Mouse (Mus musculus) liver, embryonic 16.5 days (tissue): Measurements from ENCODE around the gene Golim4. TPM values are rescaled to one million over a fixed set of nuclear protein-coding genes. Genes with fewer than 3 reads are reported as not detected.

Experiments used
- ATAC-seq: fragments of 200-750 bp; cut with Nextera tagmentation; 2 replicates; pipeline ENCODE4 v1.8.0; 2017; ENCODE audit warnings: low read depth, mild to moderate bottlenecking, moderate number of reproducible peaks, moderate library complexity
- H3K27ac ChIP-seq: fragments of 300-500 bp; sonication (generic); 2 replicates; pipeline ENCODE4 v1.5.1; 2014; ENCODE audit warnings: mild to moderate bottlenecking, low read length
- H3K27me3 ChIP-seq: fragments of 300-500 bp; sonication (generic); 2 replicates; pipeline ENCODE4 v1.6.1; 2014; ENCODE audit warnings: low read depth, low read length, mixed read lengths; ENCODE audit not compliant: control insufficient read depth, insufficient read depth
- H3K36me3 ChIP-seq: fragments of 300-500 bp; sonication (generic); 2 replicates; pipeline ENCODE4 v1.6.1; 2014; ENCODE audit warnings: mild to moderate bottlenecking; ENCODE audit not compliant: control insufficient read depth, insufficient read depth
- H3K4me1 ChIP-seq: fragments of 300-500 bp; sonication (generic); 2 replicates; pipeline ENCODE4 v1.6.1; 2014; ENCODE audit warnings: low read depth, low read length, mixed read lengths; ENCODE audit not compliant: control insufficient read depth
- H3K4me2 ChIP-seq: fragments of 300-500 bp; sonication (generic); 2 replicates; pipeline ENCODE4 v1.6.1; 2014; ENCODE audit warnings: low read depth, low read length, mixed read lengths
- H3K4me3 ChIP-seq: fragments of 300-500 bp; sonication (generic); 2 replicates; pipeline ENCODE4 v1.5.1; 2014; ENCODE audit warnings: low read depth, mild to moderate bottlenecking, low read length
- H3K9ac ChIP-seq: fragments of 300-500 bp; sonication (generic); 2 replicates; pipeline ENCODE4 v1.6.1; 2014; ENCODE audit warnings: low read depth, low read length
- H3K9me3 ChIP-seq: fragments of 300-500 bp; sonication (generic); replicated peaks from 2 replicates; pipeline ENCODE4 v1.6.1; 2016; ENCODE audit warnings: low read length; ENCODE audit not compliant: control insufficient read depth
- WGBS: fragments of 180-500 bp; shearing (Covaris S2); extraction: QIAGEN DNeasy Blood & Tissue Kit; methylation state at CpG from one replicate; pipeline ENCODE4 v1.1.7; 2014; ENCODE audit not compliant: insufficient replicate concordance; 5-methylcytosine and 5-hydroxymethylcytosine counted together
- polyA plus RNA-seq: library from polyadenylated mRNA; unstranded; fragments of >200 nt; fragmentation: Nextera tagmentation; extraction: Ambion mirVana; gene quantifications from 2 replicates; pipeline ENCODE4 v1.2.1, GENCODE M21; 2015

The Golim4 gene
- polyA plus RNA-seq, 1 experiment from 2014 or later: 22.7 TPM

DNA sequence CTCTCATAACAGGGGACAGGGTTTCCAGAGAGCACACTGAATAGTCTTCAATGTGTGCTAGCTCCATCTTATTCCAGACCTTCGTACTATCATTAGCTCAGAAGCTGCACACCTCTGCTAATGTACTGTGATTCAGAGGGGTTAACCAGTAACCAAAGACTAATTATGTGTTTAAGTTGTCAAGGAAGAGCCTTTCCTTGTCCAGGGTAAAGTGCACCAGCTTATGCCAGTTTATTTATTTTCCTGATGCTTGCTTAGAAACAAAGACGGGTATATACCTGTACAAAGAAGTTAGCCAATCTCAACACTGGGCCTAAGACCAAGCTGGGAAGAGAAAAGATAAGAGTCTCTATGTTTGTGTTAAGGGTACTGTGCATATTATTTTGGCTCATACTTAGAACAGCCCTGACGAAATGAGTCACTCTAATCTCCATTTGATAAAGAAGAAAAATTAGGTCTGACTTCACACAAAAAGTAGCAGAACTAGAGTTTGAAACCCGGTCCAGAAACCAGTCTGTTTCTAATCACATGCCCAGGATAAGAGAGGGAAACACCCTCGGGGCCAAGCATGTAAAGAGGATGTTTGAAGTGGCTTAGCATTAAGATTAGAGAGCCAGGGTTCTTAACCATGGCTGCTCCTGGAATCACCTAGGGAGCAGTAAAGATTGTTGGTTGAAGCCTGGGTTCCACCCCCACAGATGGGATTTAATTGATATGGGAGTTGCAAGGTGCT, 4.3 kb downstream of the Golim4 start:
- Histone ChIP-seq H3K9me3 (no peaks in the 10 kb centered on the region), H3K27me3 (no peaks in the 10 kb centered on the region), H3K4me3 (no peak overlapping the region), H3K27ac (peak overlapping the region; percentile 49), H3K9ac (no peak overlapping the region), H3K4me1 (peaks cover 46% of the 10 kb centered on the region), H3K4me2 (peak overlapping the region; percentile 38; the same call in 1 of the 2 replicates), H3K36me3 (no peaks in the 10 kb centered on the region)
- WGBS: 34% methylated on average over 5 of the region's 5 CpGs
- ATAC-seq: no peak

DNA sequence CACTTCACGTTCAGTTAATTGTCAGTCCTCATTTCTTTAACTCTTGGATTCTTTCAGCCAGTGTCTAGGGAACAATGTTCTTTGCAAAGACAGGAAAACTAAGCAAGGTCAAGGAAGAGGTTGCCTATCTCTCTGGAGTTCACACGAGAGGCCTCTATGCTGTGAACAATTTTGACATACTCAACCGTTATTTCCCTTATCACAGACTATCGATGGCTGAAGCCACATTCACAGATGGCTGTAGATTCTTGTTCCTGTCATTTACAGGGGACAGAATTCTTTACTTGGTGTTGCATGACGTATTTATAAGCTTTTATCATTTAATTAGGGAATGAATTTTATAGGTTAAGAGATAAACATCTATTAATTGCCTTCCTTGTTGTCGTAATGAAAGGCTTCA, 5.9 kb downstream of the Golim4 start:
- Histone ChIP-seq H3K27me3 (no peaks in the 10 kb centered on the region), H3K4me1 (peaks cover 41% of the 10 kb centered on the region), H3K9me3 (no peaks in the 10 kb centered on the region), H3K27ac (peak overlapping the region; percentile 6; the same call in 1 of the 2 replicates), H3K4me3 (no peak overlapping the region), H3K4me2 (no peak overlapping the region), H3K36me3 (peaks cover 4% of the 10 kb centered on the region; the same call in 1 of the 2 replicates), H3K9ac (no peak overlapping the region)
- 31% methylated on average over 6 of the region's 6 CpGs for WGBS
- no peak for ATAC-seq

- peaks cover 4% of the 10 kb centered on the region for H3K36me3 ChIP-seq
- no peak overlapping the region for H3K4me3 ChIP-seq
- H3K9me3 ChIP-seq: no peaks in the 10 kb centered on the region
- H3K4me1 ChIP-seq: peaks cover 41% of the 10 kb centered on the region
- H3K9ac ChIP-seq: no peak overlapping the region
- H3K27me3 ChIP-seq: no peaks in the 10 kb centered on the region
- no peak for ATAC-seq
- H3K27ac ChIP-seq: no peak overlapping the region
- no peak overlapping the region for H3K4me2 ChIP-seq
- WGBS: 25% methylated on average over 5 of the region's 5 CpGs
Measured at GRCm38 (mm10) chr3:75949358-75949757, 7.4 kb downstream of the Golim4 start.

- H3K27ac ChIP-seq: no peak overlapping the region
- WGBS: 70% methylated on average over 2 of the region's 2 CpGs
- no peak overlapping the region for H3K9ac ChIP-seq
- H3K4me1 ChIP-seq: peaks cover 37% of the 10 kb centered on the region
- no peaks in the 10 kb centered on the region for H3K27me3 ChIP-seq
- H3K9me3 ChIP-seq: no peaks in the 10 kb centered on the region
- peaks cover 4% of the 10 kb centered on the region for H3K36me3 ChIP-seq
- peak; percentile 41; the same call in 1 of the 2 replicates for ATAC-seq
- H3K4me3 ChIP-seq: no peak overlapping the region
- H3K4me2 ChIP-seq: no peak overlapping the region
Measured at GRCm38 (mm10) chr3:75948541-75949095, 8.1 kb downstream of the Golim4 start.

- H3K4me1 ChIP-seq: peaks cover 36% of the 10 kb centered on the region
- 77% methylated on average over 1 of the region's 1 CpGs for WGBS
Measured at GRCm38 (mm10) chr3:75948003-75948402, 8.7 kb downstream of the Golim4 start.

GRCm38 (mm10) chr3:75942303-75943060, 14.3 kb downstream of the Golim4 start:
- Histone ChIP-seq H3K27me3 (no peaks in the 10 kb centered on the region), H3K36me3 (peaks cover 4% of the 10 kb centered on the region), H3K27ac (peak overlapping the region; percentile 41; the same call in 1 of the 2 replicates), H3K9ac (no peak overlapping the region), H3K4me3 (no peak overlapping the region), H3K4me2 (no peak overlapping the region), H3K9me3 (no peaks in the 10 kb centered on the region), H3K4me1 (peaks cover 8% of the 10 kb centered on the region)
- whole genome bisulfite sequencing: 63% methylated on average over 12 of the region's 12 CpGs
- ATAC-seq: peak; percentile 81

More at GRCm38 (mm10) chr3:75948003-75948402, 8.7 kb downstream of the Golim4 start:
- H3K27me3 ChIP-seq: no peaks in the 10 kb centered on the region
- no peak overlapping the region for H3K4me3 ChIP-seq
- no peak overlapping the region for H3K27ac ChIP-seq
- no peaks in the 10 kb centered on the region for H3K9me3 ChIP-seq
- no peak for ATAC-seq
- H3K9ac ChIP-seq: no peak overlapping the region
- H3K36me3 ChIP-seq: peaks cover 4% of the 10 kb centered on the region
- H3K4me2 ChIP-seq: no peak overlapping the region

GRCm38 (mm10) chr3:75941864-75942263, 14.9 kb downstream of the Golim4 start:
- H3K36me3 ChIP-seq: peaks cover under 1% of the 10 kb centered on the region
- ATAC-seq: no peak
- no peak overlapping the region for H3K9ac ChIP-seq
- peaks cover 8% of the 10 kb centered on the region for H3K4me1 ChIP-seq
- H3K27me3 ChIP-seq: no peaks in the 10 kb centered on the region
- H3K4me2 ChIP-seq: no peak overlapping the region
- 78% methylated on average over 1 of the region's 1 CpGs for WGBS
- H3K4me3 ChIP-seq: no peak overlapping the region
- H3K9me3 ChIP-seq: no peaks in the 10 kb centered on the region
- 0 out of 2 replicates have a peak overlapping the region, but pooled peaks have one; percentile 41 for H3K27ac ChIP-seq

DNA sequence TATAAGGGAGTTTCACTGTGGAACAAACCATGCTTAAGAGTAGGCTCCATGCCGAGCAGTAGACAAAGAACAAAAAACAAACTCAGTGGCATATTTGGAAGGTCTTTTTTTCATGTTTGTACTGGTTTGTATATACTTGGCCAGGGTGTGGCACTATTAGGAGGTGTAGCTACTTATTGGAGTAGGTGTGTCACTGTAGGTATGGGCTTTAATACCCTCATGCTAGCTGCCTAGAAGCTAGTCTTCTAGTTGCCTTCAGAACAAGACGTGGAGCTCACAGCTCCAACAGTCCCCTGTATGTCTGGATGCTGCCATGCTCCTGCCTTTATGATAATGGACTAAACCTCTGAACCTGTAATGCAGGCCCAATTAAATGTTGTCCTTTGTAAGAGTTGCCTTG, 20.6 kb downstream of the Golim4 start:
- Histone ChIP-seq H3K4me2 (no peak overlapping the region), H3K4me3 (no peak overlapping the region), H3K4me1 (no peaks in the 10 kb centered on the region; the same call in 1 of the 2 replicates), H3K27ac (no peak overlapping the region), H3K9ac (no peak overlapping the region), H3K36me3 (no peaks in the 10 kb centered on the region), H3K27me3 (no peaks in the 10 kb centered on the region), H3K9me3 (no peaks in the 10 kb centered on the region)
- ATAC-seq: no peak
- 83% methylated on average over 2 of the region's 2 CpGs for WGBS
